Mouse (Mus musculus) embryonic facial prominence, embryonic 10.5 days (tissue): ENCODE results near the gene Havcr2. TPM values are rescaled to one million over a fixed set of nuclear protein-coding genes. Genes with fewer than 3 reads are reported as not detected.

Experiments
- DNase-seq: peaks from one replicate; pipeline ENCODE4 v3.0.0-alpha.2; 2017; ENCODE audit warnings: low spot score
- H3K27ac ChIP-seq: fragments of 300-500 bp; sonication (generic); replicated peaks from 2 replicates; pipeline ENCODE4 v1.5.1; 2016; ENCODE audit warnings: mild to moderate bottlenecking
- H3K27me3 ChIP-seq: fragments of 300-500 bp; sonication (generic); replicated peaks from 2 replicates; pipeline ENCODE4 v1.6.1; 2016; ENCODE audit warnings: low read depth, mild to moderate bottlenecking; ENCODE audit not compliant: poor library complexity, severe bottlenecking
- H3K36me3 ChIP-seq: fragments of 300-500 bp; sonication (generic); replicated peaks from 2 replicates; pipeline ENCODE4 v1.6.1; 2016; ENCODE audit warnings: mild to moderate bottlenecking, moderate library complexity
- H3K4me1 ChIP-seq: fragments of 300-500 bp; sonication (generic); 2 replicates; pipeline ENCODE4 v1.6.1; 2016
- H3K4me3 ChIP-seq: fragments of 300-500 bp; sonication (generic); 2 replicates; pipeline ENCODE4 v1.5.1; 2016; ENCODE audit warnings: mild to moderate bottlenecking, moderate library complexity
- H3K9me3 ChIP-seq: fragments of 300-500 bp; sonication (generic); 2 replicates; pipeline ENCODE4 v1.6.1; 2016; ENCODE audit warnings: mild to moderate bottlenecking
- WGBS: fragments of 180-500 bp; shearing (Covaris S2); methylation state at CpG from one replicate; pipeline ENCODE4 v1.1.7; 2016; 5-methylcytosine and 5-hydroxymethylcytosine counted together
- polyA plus RNA-seq: library from polyadenylated mRNA; unstranded; fragments of >200 nt; fragmentation: Nextera tagmentation; extraction: Ambion mirVana; gene quantifications from 2 replicates; pipeline ENCODE4 v1.2.1, GENCODE M21; 2016

The Havcr2 gene
- polyA plus RNA-seq, 1 experiment from 2014 or later: not detected

- DNase-seq: peak; percentile 71
- Histone ChIP-seq H3K27ac (peak overlapping the region; percentile 95), H3K9me3 (no peaks in the 10 kb centered on the region), H3K27me3 (no peaks in the 10 kb centered on the region), H3K36me3 (peaks cover 40% of the 10 kb centered on the region), H3K4me3 (peak overlapping the region; percentile 79), H3K4me1 (peaks cover 12% of the 10 kb centered on the region)
- WGBS: 2% methylated on average over 23 of the region's 23 CpGs
Observed at GRCm38 (mm10) chr11:46437459-46438000, 17.2 kb upstream of the Havcr2 start.

- no peak for DNase-seq
- no peaks in the 10 kb centered on the region for H3K9me3 ChIP-seq
- H3K36me3 ChIP-seq: peaks cover 53% of the 10 kb centered on the region
- WGBS: 91% methylated on average over 5 of the region's 5 CpGs
- H3K27me3 ChIP-seq: no peaks in the 10 kb centered on the region
- H3K4me1 ChIP-seq: peaks cover 12% of the 10 kb centered on the region
- H3K4me3 ChIP-seq: no peak overlapping the region
- no peak overlapping the region for H3K27ac ChIP-seq
Observed at GRCm38 (mm10) chr11:46439005-46439543, 15.7 kb upstream of the Havcr2 start.

- peaks cover 53% of the 10 kb centered on the region for H3K36me3 ChIP-seq
- H3K4me1 ChIP-seq: peaks cover 7% of the 10 kb centered on the region
- WGBS: 88% methylated on average over 1 of the region's 1 CpGs
- no peak overlapping the region for H3K27ac ChIP-seq
- no peak for DNase-seq
- no peaks in the 10 kb centered on the region for H3K9me3 ChIP-seq
- no peaks in the 10 kb centered on the region for H3K27me3 ChIP-seq
- no peak overlapping the region for H3K4me3 ChIP-seq
Observed at GRCm38 (mm10) chr11:46441774-46442173, 13.0 kb upstream of the Havcr2 start.

DNA sequence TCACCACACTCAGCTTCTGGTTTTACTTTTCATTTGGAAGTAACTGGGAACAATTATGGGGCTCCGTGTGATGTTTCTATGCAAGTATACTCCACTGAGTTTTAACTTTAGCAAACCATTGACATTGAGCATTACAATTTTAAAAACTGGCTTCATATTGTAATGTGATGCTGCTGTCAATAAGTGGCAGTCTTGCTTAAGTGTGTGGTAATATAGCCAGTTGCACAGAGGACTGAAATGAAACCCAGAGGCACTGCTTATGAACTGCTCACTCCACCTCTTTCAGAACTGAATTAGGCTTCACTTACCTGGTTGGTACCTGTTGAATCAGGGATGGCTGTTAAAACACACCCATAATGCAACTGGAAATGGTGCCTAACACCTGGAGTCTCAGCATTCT is 11.6 kb upstream of the Havcr2 start:
- H3K36me3 ChIP-seq: peaks cover 53% of the 10 kb centered on the region
- H3K9me3 ChIP-seq: no peaks in the 10 kb centered on the region
- WGBS: 85% methylated on average over 1 of the region's 1 CpGs
- no peak overlapping the region for H3K27ac ChIP-seq
- no peak for DNase-seq
- peaks cover under 1% of the 10 kb centered on the region; the same call in 1 of the 2 replicates for H3K4me1 ChIP-seq
- no peaks in the 10 kb centered on the region for H3K27me3 ChIP-seq
- no peak overlapping the region for H3K4me3 ChIP-seq

DNA sequence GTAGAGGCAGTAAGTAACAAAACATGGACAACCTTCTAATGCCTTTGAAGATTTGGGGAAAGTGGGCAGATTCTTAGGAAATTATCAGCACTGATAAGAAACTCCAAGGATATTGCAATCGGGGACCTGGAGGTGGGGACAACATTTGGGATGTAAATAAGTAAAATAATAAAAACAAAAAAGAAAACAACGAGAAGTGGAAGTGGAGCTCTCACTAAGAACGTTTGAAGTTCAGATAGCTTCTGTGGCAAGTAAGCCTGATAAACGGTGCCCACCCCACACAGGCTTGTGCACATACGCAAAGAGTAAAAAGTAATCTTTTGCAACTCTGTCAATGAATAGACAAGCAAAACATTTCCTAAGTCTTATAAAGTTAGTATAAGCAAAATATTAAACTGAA is 10.8 kb upstream of the Havcr2 start:
- no peaks in the 10 kb centered on the region for H3K27me3 ChIP-seq
- WGBS: 93% methylated on average over 5 of the region's 5 CpGs
- H3K9me3 ChIP-seq: no peaks in the 10 kb centered on the region
- H3K36me3 ChIP-seq: peaks cover 48% of the 10 kb centered on the region
- no peak overlapping the region for H3K27ac ChIP-seq
- H3K4me1 ChIP-seq: no peaks in the 10 kb centered on the region
- no peak overlapping the region for H3K4me3 ChIP-seq
- DNase-seq: no peak

GRCm38 (mm10) chr11:46446150-46446549 is 8.6 kb upstream of the Havcr2 start:
- DNase-seq: no peak
- no peaks in the 10 kb centered on the region for H3K9me3 ChIP-seq
- H3K27me3 ChIP-seq: no peaks in the 10 kb centered on the region
- H3K4me3 ChIP-seq: no peak overlapping the region
- H3K27ac ChIP-seq: no peak overlapping the region
- H3K36me3 ChIP-seq: peaks cover 27% of the 10 kb centered on the region
- H3K4me1 ChIP-seq: no peaks in the 10 kb centered on the region
- 92% methylated on average over 6 of the region's 6 CpGs for WGBS

DNA sequence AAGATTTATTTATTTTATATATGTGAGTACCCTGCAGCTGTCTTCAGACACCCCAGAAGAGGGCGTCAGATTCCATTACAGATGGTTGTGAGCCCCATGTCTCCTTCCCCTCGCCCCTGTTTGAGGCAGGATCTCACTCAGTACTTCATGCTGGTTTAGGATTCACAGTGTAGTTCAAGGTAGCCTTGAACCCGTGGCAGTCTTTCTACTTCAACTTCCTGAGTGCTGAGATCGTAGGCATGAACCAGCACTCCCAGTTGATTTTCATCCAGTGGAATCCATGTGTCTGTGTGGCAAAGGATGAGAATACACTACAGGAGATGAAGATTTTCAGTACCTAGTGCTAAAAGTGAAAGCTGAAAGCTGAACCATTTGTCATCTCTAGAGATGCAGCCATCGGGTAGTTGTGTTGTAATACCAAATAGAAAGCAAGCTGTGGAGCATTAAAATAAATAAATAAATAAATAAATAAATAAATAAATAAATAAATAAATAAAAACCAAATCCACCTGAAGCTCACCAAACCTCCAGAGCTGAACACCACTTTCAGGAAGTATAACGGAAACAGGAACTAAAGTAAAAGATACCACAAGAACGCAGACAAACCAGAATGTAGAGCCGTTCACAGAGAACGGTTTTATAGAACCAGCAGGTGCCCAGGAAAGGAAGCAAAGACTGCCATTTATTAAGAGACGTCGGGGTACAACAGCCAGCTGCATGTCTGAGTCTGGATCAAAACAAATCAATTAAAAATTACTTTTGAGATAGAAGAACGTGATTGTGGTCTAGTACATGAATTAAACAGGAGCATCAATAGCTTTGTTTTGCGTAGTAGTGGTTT is 6.9 kb upstream of the Havcr2 start:
- no peak overlapping the region for H3K27ac ChIP-seq
- H3K4me3 ChIP-seq: no peak overlapping the region
- DNase-seq: no peak
- peaks cover 10% of the 10 kb centered on the region for H3K36me3 ChIP-seq
- H3K9me3 ChIP-seq: no peaks in the 10 kb centered on the region
- H3K4me1 ChIP-seq: no peaks in the 10 kb centered on the region
- 83% methylated on average over 13 of the region's 13 CpGs for WGBS
- no peaks in the 10 kb centered on the region for H3K27me3 ChIP-seq

- no peaks in the 10 kb centered on the region; the same call in 1 of the 2 replicates for H3K36me3 ChIP-seq
- no peaks in the 10 kb centered on the region for H3K4me1 ChIP-seq
- H3K4me3 ChIP-seq: no peak overlapping the region
- 86% methylated on average over 11 of the region's 11 CpGs for WGBS
- no peaks in the 10 kb centered on the region for H3K9me3 ChIP-seq
- H3K27me3 ChIP-seq: no peaks in the 10 kb centered on the region
- H3K27ac ChIP-seq: no peak overlapping the region
- DNase-seq: no peak
Observed at GRCm38 (mm10) chr11:46449461-46450080, 5.2 kb upstream of the Havcr2 start.

DNA sequence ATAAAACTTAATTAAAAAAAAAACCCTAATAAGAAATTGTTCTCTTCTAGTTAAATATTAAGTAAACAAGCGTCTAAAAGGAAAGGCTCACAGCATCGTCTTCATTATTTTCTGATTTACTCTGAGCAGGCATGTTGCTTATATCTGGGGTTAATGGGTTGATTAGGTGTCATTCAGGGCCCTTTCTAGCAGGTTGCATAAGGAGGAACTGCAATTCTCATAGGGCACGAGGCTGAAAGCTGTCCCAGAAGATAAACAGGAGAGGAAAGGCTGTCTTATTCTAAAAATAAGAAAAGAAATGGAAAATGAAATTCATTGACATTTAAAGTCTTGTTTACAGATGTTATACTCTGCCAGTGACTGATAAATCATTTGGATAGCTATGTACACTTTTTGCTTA is 5.2 kb downstream of the Havcr2 start:
- 83% methylated on average over 3 of the region's 3 CpGs for WGBS
- Histone ChIP-seq H3K27ac (no peak overlapping the region), H3K4me1 (no peaks in the 10 kb centered on the region), H3K9me3 (no peaks in the 10 kb centered on the region), H3K4me3 (no peak overlapping the region), H3K27me3 (no peaks in the 10 kb centered on the region), H3K36me3 (no peaks in the 10 kb centered on the region)
- DNase-seq: no peak

- Histone ChIP-seq H3K9me3 (no peaks in the 10 kb centered on the region), H3K27ac (no peak overlapping the region), H3K36me3 (no peaks in the 10 kb centered on the region), H3K27me3 (no peaks in the 10 kb centered on the region), H3K4me3 (no peak overlapping the region), H3K4me1 (no peaks in the 10 kb centered on the region)
- DNase-seq: no peak
- WGBS: 85% methylated on average over 5 of the region's 5 CpGs
Observed at GRCm38 (mm10) chr11:46461362-46461761, 6.6 kb downstream of the Havcr2 start.

DNA sequence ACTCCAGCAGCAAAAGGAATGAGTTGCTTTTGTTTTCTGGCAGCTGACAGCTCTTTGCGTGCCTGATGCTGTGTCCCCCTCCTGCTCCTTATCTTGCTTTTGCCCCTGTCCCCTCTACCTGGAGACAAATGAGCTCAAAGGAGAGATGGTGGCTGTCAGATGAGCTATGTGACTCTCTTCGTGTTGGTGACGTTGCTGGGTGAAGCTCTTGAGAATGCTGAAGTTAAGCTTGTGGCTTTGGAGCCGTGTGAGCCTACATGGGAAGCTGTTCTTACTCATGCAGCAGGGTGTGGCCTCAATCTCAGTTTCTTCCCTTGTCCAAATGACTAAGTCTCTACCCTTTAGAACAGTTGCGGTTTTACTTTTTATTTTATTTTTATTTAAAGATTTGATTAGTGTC is 7.2 kb downstream of the Havcr2 start:
- H3K9me3 ChIP-seq: no peaks in the 10 kb centered on the region
- H3K4me1 ChIP-seq: no peaks in the 10 kb centered on the region
- no peak overlapping the region for H3K27ac ChIP-seq
- 75% methylated on average over 5 of the region's 5 CpGs for WGBS
- no peaks in the 10 kb centered on the region for H3K36me3 ChIP-seq
- H3K27me3 ChIP-seq: no peaks in the 10 kb centered on the region
- no peak for DNase-seq
- H3K4me3 ChIP-seq: no peak overlapping the region

- 90% methylated on average over 2 of the region's 2 CpGs for WGBS
- no peaks in the 10 kb centered on the region for H3K4me1 ChIP-seq
- H3K27me3 ChIP-seq: no peaks in the 10 kb centered on the region
- no peak for DNase-seq
- H3K4me3 ChIP-seq: no peak overlapping the region
- no peaks in the 10 kb centered on the region for H3K9me3 ChIP-seq
- H3K27ac ChIP-seq: no peak overlapping the region
- H3K36me3 ChIP-seq: no peaks in the 10 kb centered on the region
Observed at GRCm38 (mm10) chr11:46466878-46467277, 12.1 kb downstream of the Havcr2 start.
